Mouse (Mus musculus) heart, embryonic 11.5 days (tissue): ENCODE measurements around the gene Fam126a. TPM values are rescaled to one million over a fixed set of nuclear protein-coding genes. Genes with fewer than 3 reads are reported as not detected.

Experiments used
- ATAC-seq: fragments of 200-750 bp; cut with Nextera tagmentation; replicated peaks from 2 replicates; pipeline ENCODE4 v1.8.0; 2017; ENCODE audit warnings: moderate library complexity; ENCODE audit not compliant: insufficient number of reproducible peaks, low FRiP score, low TSS enrichment
- H3K27ac ChIP-seq: fragments of 300-500 bp; sonication (generic); 2 replicates; pipeline ENCODE4 v1.5.1; 2014; ENCODE audit warnings: mild to moderate bottlenecking, low read depth, low read length
- H3K27me3 ChIP-seq: fragments of 300-500 bp; sonication (generic); 2 replicates; pipeline ENCODE4 v1.6.1; 2014; ENCODE audit warnings: mild to moderate bottlenecking, low read length, mixed read lengths; ENCODE audit not compliant: control insufficient read depth, insufficient read depth
- H3K36me3 ChIP-seq: fragments of 300-500 bp; sonication (generic); 2 replicates; pipeline ENCODE4 v1.6.1; 2014; ENCODE audit warnings: mild to moderate bottlenecking, low read length, moderate library complexity, mixed read lengths; ENCODE audit not compliant: control insufficient read depth, insufficient read depth
- H3K4me1 ChIP-seq: fragments of 300-500 bp; sonication (generic); 2 replicates; pipeline ENCODE4 v1.6.1; 2014; ENCODE audit warnings: low read length; ENCODE audit not compliant: control insufficient read depth, insufficient read depth
- H3K4me2 ChIP-seq: fragments of 300-500 bp; sonication (generic); 2 replicates; pipeline ENCODE4 v1.6.1; 2014; ENCODE audit warnings: mild to moderate bottlenecking, moderate library complexity
- H3K4me3 ChIP-seq: fragments of 300-500 bp; sonication (generic); 2 replicates; pipeline ENCODE4 v1.5.1; 2014; ENCODE audit warnings: low read depth, low read length
- H3K9ac ChIP-seq: fragments of 300-500 bp; sonication (generic); 2 replicates; pipeline ENCODE4 v1.6.1; 2014; ENCODE audit warnings: mild to moderate bottlenecking, low read depth, low read length, moderate library complexity
- H3K9me3 ChIP-seq: fragments of 300-500 bp; sonication (generic); replicated peaks from 2 replicates; pipeline ENCODE4 v1.6.1; 2016; ENCODE audit warnings: low read length; ENCODE audit not compliant: control insufficient read depth
- WGBS: fragments of 180-500 bp; shearing (Covaris S2); extraction: QIAGEN DNeasy Blood & Tissue Kit; methylation state at CpG from one replicate; pipeline ENCODE4 v1.1.7; 2014; ENCODE audit not compliant: insufficient replicate concordance; 5-methylcytosine and 5-hydroxymethylcytosine counted together
- polyA plus RNA-seq: library from polyadenylated mRNA; unstranded; fragments of >200 nt; fragmentation: Nextera tagmentation; extraction: Ambion mirVana; gene quantifications from 2 replicates; pipeline ENCODE4 v1.2.1, GENCODE M21; 2014

Gene Fam126a
- polyA plus RNA-seq, 1 experiment from 2014 or later: 32.7 TPM

GRCm38 (mm10) chr5:24034970-24035369 lies 4.5 kb upstream of the Fam126a start:
- WGBS: 53% methylated on average over 3 of the region's 3 CpGs
- Histone ChIP-seq H3K4me2 (no peak overlapping the region), H3K27me3 (no peaks in the 10 kb centered on the region), H3K9ac (no peak overlapping the region), H3K36me3 (no peaks in the 10 kb centered on the region), H3K4me3 (no peak overlapping the region), H3K9me3 (no peaks in the 10 kb centered on the region), H3K4me1 (no peaks in the 10 kb centered on the region), H3K27ac (no peak overlapping the region)
- ATAC-seq: no peak

GRCm38 (mm10) chr5:24034091-24034490 lies 3.6 kb upstream of the Fam126a start:
- H3K9me3 ChIP-seq: no peaks in the 10 kb centered on the region
- H3K4me2 ChIP-seq: no peak overlapping the region

GRCm38 (mm10) chr5:24029946-24030578 lies 428 bp downstream of the Fam126a start:
- Histone ChIP-seq H3K27ac (peak overlapping the region; percentile 92), H3K4me3 (peak overlapping the region; percentile 84), H3K36me3 (no peaks in the 10 kb centered on the region), H3K27me3 (no peaks in the 10 kb centered on the region), H3K4me1 (0 out of 2 replicates have a peak, but pooled peaks cover 2% of the 10 kb centered on the region), H3K9ac (peak overlapping the region; percentile 92), H3K4me2 (peak overlapping the region; percentile 81), H3K9me3 (no peaks in the 10 kb centered on the region)
- WGBS: 0% methylated on average over 73 of the region's 73 CpGs
- ATAC-seq: peak; percentile 69

More at GRCm38 (mm10) chr5:24034091-24034490, 3.6 kb upstream of the Fam126a start:
- Histone ChIP-seq H3K9ac (no peak overlapping the region), H3K27me3 (no peaks in the 10 kb centered on the region), H3K4me1 (no peaks in the 10 kb centered on the region), H3K36me3 (no peaks in the 10 kb centered on the region), H3K27ac (no peak overlapping the region), H3K4me3 (no peak overlapping the region)
- ATAC-seq: no peak
- WGBS: 74% methylated on average over 1 of the region's 1 CpGs

GRCm38 (mm10) chr5:24029331-24029771 lies 1.1 kb downstream of the Fam126a start:
- WGBS: 2% methylated on average over 11 of the region's 11 CpGs
- 0 out of 2 replicates have a peak, but pooled peaks have one; percentile 41 for ATAC-seq
- H3K4me2 ChIP-seq: peak overlapping the region; percentile 81

GRCm38 (mm10) chr5:24024957-24025356 lies 5.5 kb downstream of the Fam126a start:
- H3K4me1 ChIP-seq: 0 out of 2 replicates have a peak, but pooled peaks cover 2% of the 10 kb centered on the region
- ATAC-seq: no peak
- H3K36me3 ChIP-seq: no peaks in the 10 kb centered on the region; the same call in 1 of the 2 replicates
- H3K4me3 ChIP-seq: no peak overlapping the region
- no peak overlapping the region for H3K4me2 ChIP-seq
- no peak overlapping the region for H3K27ac ChIP-seq
- H3K9ac ChIP-seq: no peak overlapping the region
- 71% methylated on average over 3 of the region's 3 CpGs for WGBS
- no peaks in the 10 kb centered on the region for H3K27me3 ChIP-seq
- H3K9me3 ChIP-seq: no peaks in the 10 kb centered on the region

More at GRCm38 (mm10) chr5:24029331-24029771, 1.1 kb downstream of the Fam126a start:
- Histone ChIP-seq H3K4me1 (0 out of 2 replicates have a peak, but pooled peaks cover 2% of the 10 kb centered on the region), H3K9ac (peak overlapping the region; percentile 92), H3K4me3 (peak overlapping the region; percentile 84), H3K36me3 (no peaks in the 10 kb centered on the region), H3K27ac (peak overlapping the region; percentile 92), H3K9me3 (no peaks in the 10 kb centered on the region), H3K27me3 (no peaks in the 10 kb centered on the region)

GRCm38 (mm10) chr5:24023226-24023625 lies 7.3 kb downstream of the Fam126a start:
- 92% methylated on average over 2 of the region's 2 CpGs for WGBS
- no peak for ATAC-seq

GRCm38 (mm10) chr5:24021683-24022082 lies 8.8 kb downstream of the Fam126a start:
- Histone ChIP-seq H3K4me3 (no peak overlapping the region), H3K9ac (no peak overlapping the region), H3K4me1 (no peaks in the 10 kb centered on the region), H3K4me2 (no peak overlapping the region), H3K9me3 (no peaks in the 10 kb centered on the region), H3K36me3 (no peaks in the 10 kb centered on the region; the same call in 1 of the 2 replicates), H3K27ac (no peak overlapping the region), H3K27me3 (no peaks in the 10 kb centered on the region)
- no peak for ATAC-seq
- WGBS: 77% methylated on average over 5 of the region's 5 CpGs

More at GRCm38 (mm10) chr5:24023226-24023625, 7.3 kb downstream of the Fam126a start:
- no peaks in the 10 kb centered on the region for H3K9me3 ChIP-seq
- no peak overlapping the region for H3K27ac ChIP-seq
- no peaks in the 10 kb centered on the region; the same call in 1 of the 2 replicates for H3K36me3 ChIP-seq
- H3K4me2 ChIP-seq: no peak overlapping the region
- no peak overlapping the region for H3K4me3 ChIP-seq
- no peaks in the 10 kb centered on the region for H3K27me3 ChIP-seq
- H3K9ac ChIP-seq: no peak overlapping the region
- no peaks in the 10 kb centered on the region for H3K4me1 ChIP-seq

- Histone ChIP-seq H3K4me3 (no peak overlapping the region), H3K9ac (no peak overlapping the region), H3K36me3 (no peaks in the 10 kb centered on the region; the same call in 1 of the 2 replicates), H3K27ac (no peak overlapping the region), H3K9me3 (no peaks in the 10 kb centered on the region), H3K27me3 (no peaks in the 10 kb centered on the region), H3K4me2 (no peak overlapping the region), H3K4me1 (no peaks in the 10 kb centered on the region)
- no peak for ATAC-seq
- WGBS: 78% methylated on average over 4 of the region's 4 CpGs
Observed at GRCm38 (mm10) chr5:24020380-24020779, 10.1 kb downstream of the Fam126a start.
